Mouse (Mus musculus) gastrocnemius, postnatal 36 days (tissue): ENCODE results near the gene Slc41a2. TPM values are rescaled to one million over a fixed set of nuclear protein-coding genes. Genes with fewer than 3 reads are reported as not detected.

Experiments
- DNase-seq, 2 experiments: peaks; one replicate each; pipeline ENCODE4 v3.0.0; 2022
- intact Hi-C: fragments of 180-260 bp; cut with DNase I; formaldehyde crosslinking; loops from one replicate; pipeline ENCODE4 v1.15.1; 2025
- total RNA-seq, 2 experiments: library from RNA; stranded (reverse); gene quantifications; 2 replicates each; pipeline ENCODE4 v1.2.3; 2021

Slc41a2 gene
- total RNA-seq, 2 experiments from 2014 or later: 0.54 to 0.86 TPM

- DNase-seq: no peak
- intact Hi-C loops: no loop called here
These were observed 16.8 kb downstream of the Slc41a2 start for GRCm38 (mm10) chr10:83320870-83321269.

- intact Hi-C loops: no loop called here
- DNase-seq: no peak
These were observed 17.3 kb downstream of the Slc41a2 start for GRCm38 (mm10) chr10:83320396-83320795.

- no peak for DNase-seq
- intact Hi-C loops: no loop called here
These were observed 24.6 kb downstream of the Slc41a2 start for GRCm38 (mm10) chr10:83313033-83313432.

GRCm38 (mm10) chr10:83310356-83310755 is 27.3 kb downstream of the Slc41a2 start:
- no peak for DNase-seq
- intact Hi-C loops: no loop called here

- intact Hi-C loops: no loop called here
- DNase-seq: no peak
These were observed 36.0 kb downstream of the Slc41a2 start for GRCm38 (mm10) chr10:83301687-83302086.

GRCm38 (mm10) chr10:83301054-83301453 is 36.6 kb downstream of the Slc41a2 start:
- intact Hi-C loops: no loop called here
- no peak for DNase-seq

- DNase-seq: no peak
- intact Hi-C loops: no loop called here
These were observed 40.7 kb downstream of the Slc41a2 start for GRCm38 (mm10) chr10:83297017-83297416.

- DNase-seq: no peak
- intact Hi-C loops: loop anchor here (5.0 kb wide), 1 partner anchor 382 kb away; no protein-coding TSS in a partner anchor
These were observed 42.9 kb downstream of the Slc41a2 start for GRCm38 (mm10) chr10:83294746-83295145.

- DNase-seq: no peak
- intact Hi-C loops: loop anchor here (5.0 kb wide), 1 partner anchor 381 kb away; no protein-coding TSS in a partner anchor
These were observed 44.3 kb downstream of the Slc41a2 start for GRCm38 (mm10) chr10:83293352-83293751.

GRCm38 (mm10) chr10:83291731-83292130 is 46.0 kb downstream of the Slc41a2 start:
- intact Hi-C loops: loop anchor here (5.0 kb wide), 1 partner anchor 379 kb away; no protein-coding TSS in a partner anchor

GRCm38 (mm10) chr10:83287828-83288227 is 49.9 kb downstream of the Slc41a2 start:
- intact Hi-C loops: no loop called here
- DNase-seq: no peak

More at GRCm38 (mm10) chr10:83291731-83292130, 46.0 kb downstream of the Slc41a2 start:
- DNase-seq: no peak

- intact Hi-C loops: no loop called here
- no peak for DNase-seq
These were observed 51.3 kb downstream of the Slc41a2 start for GRCm38 (mm10) chr10:83286399-83286798.

GRCm38 (mm10) chr10:83285724-83286256 is 51.9 kb downstream of the Slc41a2 start:
- intact Hi-C loops: no loop called here
- no peak for DNase-seq

- intact Hi-C loops: no loop called here
- no peak for DNase-seq
These were observed 52.8 kb downstream of the Slc41a2 start for GRCm38 (mm10) chr10:83284916-83285315.

GRCm38 (mm10) chr10:83266731-83267130 is 71.0 kb downstream of the Slc41a2 start:
- DNase-seq: no peak
- intact Hi-C loops: no loop called here

- no peak for DNase-seq
- intact Hi-C loops: no loop called here
These were observed 71.4 kb downstream of the Slc41a2 start for GRCm38 (mm10) chr10:83266241-83266640.

- intact Hi-C loops: no loop called here
- no peak for DNase-seq
These were observed 73.0 kb downstream of the Slc41a2 start for GRCm38 (mm10) chr10:83264680-83265079.

GRCm38 (mm10) chr10:83264056-83264455 is 73.6 kb downstream of the Slc41a2 start:
- intact Hi-C loops: no loop called here
- DNase-seq: no peak

- intact Hi-C loops: no loop called here
- DNase-seq: no peak
These were observed 76.4 kb downstream of the Slc41a2 start for GRCm38 (mm10) chr10:83261264-83261663.

GRCm38 (mm10) chr10:83251377-83251776 is 86.3 kb downstream of the Slc41a2 start:
- no peak for DNase-seq
- intact Hi-C loops: no loop called here

GRCm38 (mm10) chr10:83248036-83248435 is 89.6 kb downstream of the Slc41a2 start:
- intact Hi-C loops: no loop called here
- no peak for DNase-seq

GRCm38 (mm10) chr10:83245720-83246119 is 92.0 kb downstream of the Slc41a2 start:
- no peak for DNase-seq
- intact Hi-C loops: no loop called here

- intact Hi-C loops: no loop called here
- no peak for DNase-seq
These were observed 93.6 kb downstream of the Slc41a2 start for GRCm38 (mm10) chr10:83244131-83244530.
